Mouse (Mus musculus) lung, postnatal 0 days (tissue): ENCODE measurements around the gene Skiv2l.

Source experiments
- CTCF ChIP-seq: IDR thresholded peaks from 2 replicates; pipeline ENCODE4 v1.5.1; 2016; ENCODE audit warnings: antibody characterized with exemption, mild to moderate bottlenecking
- EP300 ChIP-seq: IDR thresholded peaks from 2 replicates; pipeline ENCODE4 v1.6.1; 2016; ENCODE audit warnings: antibody characterized with exemption, mild to moderate bottlenecking, control low read depth

GRCm38 (mm10) chr17:34861704-34862415 lies 11.8 kb upstream of the Skiv2l start:
- TF ChIP-seq CTCF, result no peak
- TF ChIP-seq EP300, result no peak
